Mouse (Mus musculus) limb, embryonic 15.5 days (tissue): Measurements from ENCODE around the gene Gm48552. TPM values are rescaled to one million over a fixed set of nuclear protein-coding genes. Genes with fewer than 3 reads are reported as not detected.

Experiments
- ATAC-seq: fragments of 200-750 bp; cut with Nextera tagmentation; 2 replicates; pipeline ENCODE4 v1.8.0; 2017; ENCODE audit warnings: low read depth, moderate TSS enrichment; ENCODE audit not compliant: insufficient number of reproducible peaks, low FRiP score, low TSS enrichment
- H3K27ac ChIP-seq: fragments of 300-500 bp; sonication (generic); 2 replicates; pipeline ENCODE4 v1.5.1; 2015; ENCODE audit warnings: moderate library complexity, mild to moderate bottlenecking, inconsistent platforms
- H3K27me3 ChIP-seq: fragments of 300-500 bp; sonication (generic); 2 replicates; pipeline ENCODE4 v1.6.1; 2015; ENCODE audit warnings: inconsistent platforms
- H3K36me3 ChIP-seq: fragments of 300-500 bp; sonication (generic); 2 replicates; pipeline ENCODE4 v1.6.1; 2015; ENCODE audit warnings: inconsistent platforms
- H3K4me1 ChIP-seq: fragments of 300-500 bp; sonication (generic); 2 replicates; pipeline ENCODE4 v1.6.1; 2015; ENCODE audit warnings: inconsistent platforms
- H3K4me2 ChIP-seq: fragments of 300-500 bp; sonication (generic); 2 replicates; pipeline ENCODE4 v1.6.1; 2015; ENCODE audit warnings: mild to moderate bottlenecking, inconsistent platforms
- H3K4me3 ChIP-seq: fragments of 300-500 bp; sonication (generic); 2 replicates; pipeline ENCODE4 v1.5.1; 2015; ENCODE audit warnings: mild to moderate bottlenecking, inconsistent platforms
- H3K9ac ChIP-seq: fragments of 300-500 bp; sonication (generic); 2 replicates; pipeline ENCODE4 v1.6.1; 2015; ENCODE audit warnings: inconsistent platforms
- H3K9me3 ChIP-seq: fragments of 300-500 bp; sonication (generic); 2 replicates; pipeline ENCODE4 v1.6.1; 2016; ENCODE audit warnings: inconsistent platforms
- WGBS: fragments of 180-500 bp; shearing (Covaris S2); methylation state at CpG from one replicate; pipeline ENCODE4 v1.1.7; 2015; 5-methylcytosine and 5-hydroxymethylcytosine counted together
- polyA plus RNA-seq: library from polyadenylated mRNA; unstranded; fragments of >200 nt; fragmentation: Nextera tagmentation; extraction: Ambion mirVana; gene quantifications from 2 replicates; pipeline ENCODE4 v1.2.1, GENCODE M21; 2015

Gene Gm48552
- polyA plus RNA-seq, 1 experiment from 2014 or later: 0.51 TPM

GRCm38 (mm10) chr10:81379183-81379553 lies 9.6 kb upstream of the Gm48552 start:
- H3K4me3 ChIP-seq: peak overlapping the region; percentile 82
- peak overlapping the region; percentile 60 for H3K4me2 ChIP-seq
- H3K27ac ChIP-seq: peak overlapping the region; percentile 83
- H3K9ac ChIP-seq: peak overlapping the region; percentile 26; the same call in 1 of the 2 replicates
- H3K4me1 ChIP-seq: peaks cover 19% of the 10 kb centered on the region
- H3K27me3 ChIP-seq: no peaks in the 10 kb centered on the region
- WGBS: 54% methylated on average over 3 of the region's 3 CpGs
- no peak for ATAC-seq
- H3K9me3 ChIP-seq: no peaks in the 10 kb centered on the region
- H3K36me3 ChIP-seq: peaks cover 13% of the 10 kb centered on the region

- ATAC-seq: no peak
- 84% methylated on average over 6 of the region's 6 CpGs for whole genome bisulfite sequencing
- H3K27ac ChIP-seq: no peak overlapping the region
Observed at GRCm38 (mm10) chr10:81379809-81380378, 8.9 kb upstream of the Gm48552 start.

GRCm38 (mm10) chr10:81382039-81382438 lies 6.8 kb upstream of the Gm48552 start:
- WGBS: 78% methylated on average over 5 of the region's 5 CpGs
- no peak overlapping the region for H3K9ac ChIP-seq
- H3K4me3 ChIP-seq: no peak overlapping the region
- H3K4me1 ChIP-seq: peaks cover 28% of the 10 kb centered on the region
- peaks cover 14% of the 10 kb centered on the region for H3K36me3 ChIP-seq
- no peaks in the 10 kb centered on the region for H3K9me3 ChIP-seq
- H3K27ac ChIP-seq: no peak overlapping the region
- no peak overlapping the region for H3K4me2 ChIP-seq
- H3K27me3 ChIP-seq: no peaks in the 10 kb centered on the region
- ATAC-seq: no peak

More at GRCm38 (mm10) chr10:81379809-81380378, 8.9 kb upstream of the Gm48552 start:
- no peaks in the 10 kb centered on the region for H3K27me3 ChIP-seq
- H3K9me3 ChIP-seq: no peaks in the 10 kb centered on the region
- H3K4me1 ChIP-seq: peaks cover 21% of the 10 kb centered on the region
- H3K4me2 ChIP-seq: no peak overlapping the region
- H3K36me3 ChIP-seq: peaks cover 10% of the 10 kb centered on the region; the same call in 1 of the 2 replicates
- no peak overlapping the region for H3K4me3 ChIP-seq
- no peak overlapping the region for H3K9ac ChIP-seq

- ATAC-seq: peak; percentile 93
- Histone ChIP-seq H3K27me3 (no peaks in the 10 kb centered on the region), H3K27ac (peak within 1 kb of the TSS; percentile 87), H3K4me1 (peaks cover 20% of the 10 kb centered on the region), H3K4me2 (peak within 1 kb of the TSS; percentile 63), H3K4me3 (peak within 1 kb of the TSS; percentile 76), H3K36me3 (peaks cover 33% of the 10 kb centered on the region), H3K9ac (peak within 1 kb of the TSS; percentile 77), H3K9me3 (no peaks in the 10 kb centered on the region)
- 8% methylated on average over 54 of the region's 54 CpGs for WGBS
Observed at GRCm38 (mm10) chr10:81383802-81384604, 4.8 kb upstream of the Gm48552 start, which contains the start of the genes Dohh and Gm48551. Dohh (plus strand) TSS chr10:81384428. Gm48551 (plus strand) TSS chr10:81384466.

- Histone ChIP-seq H3K4me1 (peaks cover 21% of the 10 kb centered on the region), H3K27me3 (no peaks in the 10 kb centered on the region), H3K9ac (peak overlapping the region; percentile 77), H3K4me3 (peak overlapping the region; percentile 76), H3K27ac (peak overlapping the region; percentile 87), H3K9me3 (no peaks in the 10 kb centered on the region), H3K4me2 (peak overlapping the region; percentile 63), H3K36me3 (peaks cover 37% of the 10 kb centered on the region)
- no peak for ATAC-seq
- under 1% methylated on average over 19 of the region's 19 CpGs for WGBS
Observed at GRCm38 (mm10) chr10:81384605-81384982, 4.2 kb upstream of the Gm48552 start.

- H3K4me1 ChIP-seq: peaks cover 25% of the 10 kb centered on the region
- peak overlapping the region; percentile 63 for H3K4me2 ChIP-seq
- peak overlapping the region; percentile 76 for H3K4me3 ChIP-seq
- ATAC-seq: no peak
- 86% methylated on average over 22 of the region's 22 CpGs for WGBS
- no peak overlapping the region for H3K9ac ChIP-seq
- H3K27ac ChIP-seq: no peak overlapping the region
- H3K9me3 ChIP-seq: no peaks in the 10 kb centered on the region
- H3K36me3 ChIP-seq: peaks cover 37% of the 10 kb centered on the region
- H3K27me3 ChIP-seq: no peaks in the 10 kb centered on the region
Observed at GRCm38 (mm10) chr10:81385603-81386306, 3.0 kb upstream of the Gm48552 start.

- Histone ChIP-seq H3K4me3 (no peak overlapping the region), H3K27me3 (no peaks in the 10 kb centered on the region), H3K4me2 (no peak overlapping the region), H3K9ac (no peak overlapping the region), H3K36me3 (peaks cover 44% of the 10 kb centered on the region), H3K4me1 (peaks cover 27% of the 10 kb centered on the region), H3K9me3 (no peaks in the 10 kb centered on the region), H3K27ac (no peak overlapping the region)
- no peak for ATAC-seq
- 92% methylated on average over 20 of the region's 20 CpGs for WGBS
Observed at GRCm38 (mm10) chr10:81387716-81388115, 1.1 kb upstream of the Gm48552 start.

- Histone ChIP-seq H3K4me2 (no peak overlapping the region), H3K27ac (no peak overlapping the region), H3K4me3 (no peak overlapping the region), H3K36me3 (peaks cover 44% of the 10 kb centered on the region), H3K9me3 (no peaks in the 10 kb centered on the region), H3K27me3 (no peaks in the 10 kb centered on the region), H3K4me1 (peaks cover 42% of the 10 kb centered on the region), H3K9ac (no peak overlapping the region)
- no peak for ATAC-seq
- 59% methylated on average over 3 of the region's 3 CpGs for WGBS
Observed at GRCm38 (mm10) chr10:81389373-81389772, 568 bp downstream of the Gm48552 start.

- no peak overlapping the region for H3K4me3 ChIP-seq
- no peaks in the 10 kb centered on the region for H3K27me3 ChIP-seq
- 61% methylated on average over 23 of the region's 23 CpGs for WGBS
- peaks cover 44% of the 10 kb centered on the region for H3K36me3 ChIP-seq
- 0 out of 2 replicates have a peak, but pooled peaks have one; percentile 31 for ATAC-seq
- no peak overlapping the region for H3K9ac ChIP-seq
- H3K27ac ChIP-seq: no peak overlapping the region
- H3K9me3 ChIP-seq: no peaks in the 10 kb centered on the region
- H3K4me2 ChIP-seq: no peak overlapping the region
- H3K4me1 ChIP-seq: peaks cover 43% of the 10 kb centered on the region
Observed at GRCm38 (mm10) chr10:81389801-81390677, 1.2 kb downstream of the Gm48552 start.

GRCm38 (mm10) chr10:81390678-81390965 lies 1.8 kb downstream of the Gm48552 start:
- no peak overlapping the region for H3K4me3 ChIP-seq
- no peak overlapping the region for H3K9ac ChIP-seq
- ATAC-seq: no peak
- no peak overlapping the region for H3K27ac ChIP-seq
- no peaks in the 10 kb centered on the region for H3K9me3 ChIP-seq
- no peak overlapping the region for H3K4me2 ChIP-seq
- 89% methylated on average over 13 of the region's 13 CpGs for WGBS
- H3K4me1 ChIP-seq: peaks cover 40% of the 10 kb centered on the region
- H3K36me3 ChIP-seq: peaks cover 44% of the 10 kb centered on the region
- H3K27me3 ChIP-seq: no peaks in the 10 kb centered on the region

GRCm38 (mm10) chr10:81392270-81392669 lies 3.5 kb downstream of the Gm48552 start:
- Histone ChIP-seq H3K4me3 (no peak overlapping the region), H3K27ac (no peak overlapping the region), H3K27me3 (no peaks in the 10 kb centered on the region), H3K4me1 (peaks cover 43% of the 10 kb centered on the region), H3K36me3 (peaks cover 35% of the 10 kb centered on the region), H3K4me2 (no peak overlapping the region), H3K9me3 (no peaks in the 10 kb centered on the region), H3K9ac (no peak overlapping the region)
- ATAC-seq: no peak
- 88% methylated on average over 6 of the region's 6 CpGs for WGBS
